Mouse (Mus musculus) stomach, embryonic 14.5 days (tissue): ENCODE measurements around the gene Gm37240. TPM values are rescaled to one million over a fixed set of nuclear protein-coding genes. Genes with fewer than 3 reads are reported as not detected.
A peak's percentile ranks its signal among the peaks of the same experiment; 100 is the strongest.
"Not testable (repeated sequence)": the region's sequence is repeated elsewhere in the genome, so short reads cannot be mapped to it uniquely, and the experiment has no call there.

Source experiments
- ATAC-seq: fragments of 200-750 bp; cut with Nextera tagmentation; 2 replicates; pipeline ENCODE4 v1.8.0; 2017; ENCODE audit warnings: low read depth, moderate TSS enrichment; ENCODE audit not compliant: insufficient number of reproducible peaks, insufficient read depth, low FRiP score
- H3K27ac ChIP-seq: fragments of 300-500 bp; sonication (generic); 2 replicates; pipeline ENCODE4 v1.5.1; 2014; ENCODE audit warnings: mild to moderate bottlenecking, low read length, moderate library complexity, mixed read lengths
- H3K27me3 ChIP-seq: fragments of 300-500 bp; sonication (generic); 2 replicates; pipeline ENCODE4 v1.6.1; 2014; ENCODE audit warnings: low read length, control low read depth, mixed read lengths; ENCODE audit not compliant: control insufficient read depth, insufficient read depth
- H3K36me3 ChIP-seq: fragments of 300-500 bp; sonication (generic); 2 replicates; pipeline ENCODE4 v1.6.1; 2014; ENCODE audit warnings: mild to moderate bottlenecking, control low read depth, low read length, moderate library complexity, mixed read lengths; ENCODE audit not compliant: control insufficient read depth, insufficient read depth
- H3K4me1 ChIP-seq: fragments of 300-500 bp; sonication (generic); 2 replicates; pipeline ENCODE4 v1.6.1; 2014; ENCODE audit warnings: low read length, control low read depth, mixed read lengths; ENCODE audit not compliant: control insufficient read depth, insufficient read depth
- H3K4me2 ChIP-seq: fragments of 300-500 bp; sonication (generic); replicated peaks from 2 replicates; pipeline ENCODE4 v1.6.1; 2014; ENCODE audit warnings: low read depth, low read length, control low read depth
- H3K4me3 ChIP-seq: fragments of 300-500 bp; sonication (generic); 2 replicates; pipeline ENCODE4 v1.5.1; 2014; ENCODE audit warnings: low read depth, low read length, control low read depth
- H3K9ac ChIP-seq: fragments of 300-500 bp; sonication (generic); replicated peaks from 2 replicates; pipeline ENCODE4 v1.6.1; 2014; ENCODE audit warnings: low read depth, mild to moderate bottlenecking, control low read depth, low read length, moderate library complexity, mixed read lengths
- H3K9me3 ChIP-seq: fragments of 300-500 bp; sonication (generic); 2 replicates; pipeline ENCODE4 v1.6.1; 2016; ENCODE audit warnings: low read depth, low read length, control low read depth; ENCODE audit not compliant: control insufficient read depth
- WGBS: fragments of 180-500 bp; shearing (Covaris S2); extraction: QIAGEN DNeasy Blood & Tissue Kit; methylation state at CpG from one replicate; pipeline ENCODE4 v1.1.7; 2014; 5-methylcytosine and 5-hydroxymethylcytosine counted together
- polyA plus RNA-seq: library from polyadenylated mRNA; unstranded; fragments of >200 nt; fragmentation: Nextera tagmentation; extraction: Ambion mirVana; gene quantifications from 2 replicates; pipeline ENCODE4 v1.2.1, GENCODE M21; 2014

Gm37240 gene
- polyA plus RNA-seq, 1 experiment from 2014 or later, result 9.6 TPM

DNA sequence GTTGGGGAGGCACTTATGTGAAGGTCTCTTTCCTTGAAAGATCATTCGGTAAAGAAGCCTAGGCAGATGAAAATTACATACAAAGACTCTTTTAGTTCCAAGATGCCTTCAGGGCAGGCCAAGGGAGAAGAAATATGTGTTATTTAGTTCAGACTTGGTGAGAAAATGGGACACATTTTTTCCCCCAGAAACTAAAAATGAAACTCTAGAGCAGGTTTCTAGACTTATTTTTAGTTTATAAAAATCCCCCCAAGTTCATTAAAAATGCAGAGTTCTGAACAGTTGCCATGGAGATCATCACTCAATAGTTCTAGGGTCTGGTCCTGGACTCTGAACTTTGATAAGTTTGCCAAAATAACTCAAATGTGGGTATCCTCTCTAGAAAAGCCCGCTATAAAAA lies 1226.9 kb downstream of the Gm37240 start:
- Histone ChIP-seq H3K4me3 (no peak overlapping the region), H3K27me3 (no peaks in the 10 kb centered on the region), H3K9me3 (no peaks in the 10 kb centered on the region), H3K27ac (no peak overlapping the region), H3K36me3 (no peaks in the 10 kb centered on the region), H3K4me2 (no peak overlapping the region), H3K9ac (no peak overlapping the region), H3K4me1 (peaks cover 3% of the 10 kb centered on the region; the same call in 1 of the 2 replicates)
- ATAC-seq, result no peak
- 80% methylated on average over 2 of the region's 2 CpGs for WGBS

DNA sequence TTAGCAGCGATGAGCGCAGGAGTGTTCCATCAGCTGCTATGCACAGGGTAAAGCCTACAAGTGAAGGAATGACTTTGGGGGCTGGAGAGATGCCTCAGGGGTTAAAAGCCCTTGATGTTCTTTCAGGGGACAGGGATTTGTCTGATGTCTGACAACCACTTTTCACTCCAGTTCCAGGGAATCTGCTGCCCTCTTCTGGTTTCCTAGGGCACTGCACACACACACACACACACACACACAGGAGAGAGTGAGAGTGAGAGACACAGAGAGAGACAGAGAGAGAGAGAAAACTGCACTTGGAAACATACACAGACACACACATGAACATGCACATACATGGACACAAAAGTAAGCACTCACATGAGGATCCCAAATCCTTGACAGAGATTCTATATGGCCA lies 1228.4 kb downstream of the Gm37240 start:
- WGBS, result 98% methylated on average over 2 of the region's 2 CpGs
- H3K9ac ChIP-seq, result no peak overlapping the region
- H3K9me3 ChIP-seq, result no peaks in the 10 kb centered on the region
- H3K4me1 ChIP-seq, result peaks cover 19% of the 10 kb centered on the region; the same call in 1 of the 2 replicates
- H3K4me2 ChIP-seq, result no peak overlapping the region
- no peaks in the 10 kb centered on the region for H3K27me3 ChIP-seq
- no peak for ATAC-seq
- H3K27ac ChIP-seq, result no peak overlapping the region
- no peaks in the 10 kb centered on the region for H3K36me3 ChIP-seq
- no peak overlapping the region for H3K4me3 ChIP-seq

DNA sequence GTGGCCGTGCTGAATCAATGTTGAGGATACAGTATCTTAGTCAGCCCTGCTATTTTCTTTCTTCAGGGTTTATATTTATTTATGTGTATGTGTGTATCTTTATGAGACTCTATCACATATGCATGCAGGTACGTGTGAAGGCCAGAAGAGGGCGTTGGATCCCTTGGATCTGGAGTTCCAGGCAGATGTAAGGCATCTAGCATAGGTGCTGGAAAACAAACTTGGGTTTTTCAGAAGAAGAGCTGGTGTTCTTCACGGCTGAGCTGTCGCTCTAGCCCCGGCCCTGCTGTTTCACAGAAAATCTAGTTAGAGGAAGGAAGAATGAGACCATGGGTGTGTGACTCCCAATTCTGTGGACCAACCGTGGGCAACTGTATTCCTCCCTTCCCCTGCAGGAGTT lies 1229.3 kb downstream of the Gm37240 start:
- no peak overlapping the region for H3K9ac ChIP-seq
- no peak overlapping the region for H3K4me3 ChIP-seq
- no peaks in the 10 kb centered on the region for H3K36me3 ChIP-seq
- no peak overlapping the region for H3K4me2 ChIP-seq
- H3K27me3 ChIP-seq, result no peaks in the 10 kb centered on the region
- peaks cover 20% of the 10 kb centered on the region; the same call in 1 of the 2 replicates for H3K4me1 ChIP-seq
- no peak for ATAC-seq
- no peaks in the 10 kb centered on the region for H3K9me3 ChIP-seq
- WGBS, result 87% methylated on average over 7 of the region's 7 CpGs
- no peak overlapping the region for H3K27ac ChIP-seq

DNA sequence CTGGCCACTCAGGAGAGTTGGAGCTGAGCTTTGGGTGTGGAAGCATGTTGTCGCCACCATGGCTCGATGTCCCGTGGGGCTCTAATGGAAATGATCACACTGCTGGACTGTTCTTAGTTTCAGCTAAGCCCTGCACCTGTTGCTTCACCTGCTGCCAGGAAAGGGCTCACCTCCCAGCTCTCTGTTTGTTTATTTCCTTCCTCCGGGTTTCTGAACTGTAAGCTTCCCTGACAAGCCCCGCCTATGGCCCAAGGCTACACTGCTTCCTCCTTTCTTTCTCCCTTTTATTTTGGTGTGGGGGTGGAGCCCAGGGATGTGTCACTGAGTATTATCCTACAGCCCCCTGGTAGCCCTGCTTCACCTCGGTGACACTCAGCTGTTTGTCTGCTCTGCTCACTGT lies 1230.1 kb downstream of the Gm37240 start:
- ATAC-seq, result peak; percentile 8; the same call in 1 of the 2 replicates
- no peak overlapping the region for H3K4me3 ChIP-seq
- H3K27me3 ChIP-seq, result no peaks in the 10 kb centered on the region
- peaks cover 20% of the 10 kb centered on the region; the same call in 1 of the 2 replicates for H3K4me1 ChIP-seq
- no peaks in the 10 kb centered on the region for H3K36me3 ChIP-seq
- peak overlapping the region; percentile 11; the same call in 1 of the 2 replicates for H3K27ac ChIP-seq
- no peak overlapping the region for H3K4me2 ChIP-seq
- no peaks in the 10 kb centered on the region for H3K9me3 ChIP-seq
- 59% methylated on average over 6 of the region's 6 CpGs for WGBS
- H3K9ac ChIP-seq, result no peak overlapping the region

DNA sequence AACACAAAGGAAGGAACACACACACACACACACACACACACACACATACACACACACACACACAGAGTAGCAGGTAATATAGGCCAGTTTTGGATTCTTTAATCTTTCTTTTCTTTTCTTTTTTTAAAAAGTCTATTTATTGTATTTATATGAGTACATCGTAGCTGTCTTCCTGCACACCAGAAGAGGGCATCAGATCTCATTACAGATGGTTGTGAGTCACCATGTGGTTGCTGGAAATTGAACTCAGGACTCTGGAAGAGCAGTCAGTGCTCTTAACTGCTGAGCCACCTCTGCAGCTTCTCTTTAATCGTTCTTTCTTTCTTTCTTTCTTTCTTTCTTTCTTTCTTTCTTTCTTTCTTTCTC lies 1231.5 kb downstream of the Gm37240 start:
- not testable (repeated sequence) for H3K9ac ChIP-seq, H3K36me3 ChIP-seq, H3K27me3 ChIP-seq, H3K9me3 ChIP-seq, H3K4me3 ChIP-seq, H3K4me2 ChIP-seq, ATAC-seq, H3K27ac ChIP-seq
- peaks cover 20% of the 10 kb centered on the region; the same call in 1 of the 2 replicates for H3K4me1 ChIP-seq
- WGBS, result 84% methylated on average over 2 of the region's 2 CpGs

DNA sequence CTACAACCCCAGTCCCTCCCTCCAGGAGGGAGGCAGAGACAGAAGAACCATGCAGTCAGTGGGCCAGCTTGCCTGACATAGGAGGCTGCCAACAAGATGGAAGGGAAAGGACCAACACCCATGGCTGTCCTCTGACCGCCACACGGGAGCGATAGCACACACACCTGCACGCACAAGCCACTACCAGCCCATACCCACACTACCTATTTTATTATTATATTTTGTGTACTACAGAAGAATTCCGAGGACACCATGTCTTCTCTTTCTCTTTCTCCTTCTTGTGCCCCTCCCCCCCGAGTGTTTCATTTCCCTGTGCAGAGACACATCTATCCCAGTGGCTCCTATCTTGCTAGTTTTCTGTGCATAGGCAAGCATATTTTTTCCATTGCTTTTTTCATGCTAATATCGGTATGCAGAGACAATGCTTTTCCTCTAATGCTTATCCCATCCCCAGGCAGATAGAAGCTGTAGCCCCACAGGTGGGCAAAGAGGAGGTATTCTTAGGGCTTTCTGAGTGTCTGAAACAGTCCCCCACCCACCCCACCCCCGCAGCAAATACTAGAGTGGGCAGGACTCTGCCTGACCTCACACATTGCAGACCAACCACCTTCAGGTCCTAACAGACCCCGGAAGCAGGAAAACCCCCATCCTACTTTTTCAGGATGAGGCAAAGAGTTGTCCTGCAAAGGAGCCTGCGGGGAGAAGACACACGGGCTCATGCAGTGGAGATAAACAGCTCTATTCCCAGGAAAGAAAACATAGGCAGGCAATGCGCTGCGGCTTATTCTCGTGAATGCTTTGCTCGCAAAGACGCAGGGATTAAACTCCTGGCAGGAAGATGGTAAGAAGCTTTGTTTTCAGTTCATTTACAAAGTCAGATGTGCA lies 1232.2 kb downstream of the Gm37240 start:
- peak overlapping the region; percentile 61; the same call in 1 of the 2 replicates for H3K27ac ChIP-seq
- peak overlapping the region; percentile 40 for H3K4me2 ChIP-seq
- 27% methylated on average over 16 of the region's 16 CpGs for WGBS
- ATAC-seq, result peak; percentile 46; the same call in 1 of the 2 replicates
- no peak overlapping the region for H3K4me3 ChIP-seq
- no peak overlapping the region for H3K9ac ChIP-seq
- peaks cover 20% of the 10 kb centered on the region; the same call in 1 of the 2 replicates for H3K4me1 ChIP-seq
- H3K36me3 ChIP-seq, result no peaks in the 10 kb centered on the region
- H3K9me3 ChIP-seq, result no peaks in the 10 kb centered on the region
- no peaks in the 10 kb centered on the region for H3K27me3 ChIP-seq

DNA sequence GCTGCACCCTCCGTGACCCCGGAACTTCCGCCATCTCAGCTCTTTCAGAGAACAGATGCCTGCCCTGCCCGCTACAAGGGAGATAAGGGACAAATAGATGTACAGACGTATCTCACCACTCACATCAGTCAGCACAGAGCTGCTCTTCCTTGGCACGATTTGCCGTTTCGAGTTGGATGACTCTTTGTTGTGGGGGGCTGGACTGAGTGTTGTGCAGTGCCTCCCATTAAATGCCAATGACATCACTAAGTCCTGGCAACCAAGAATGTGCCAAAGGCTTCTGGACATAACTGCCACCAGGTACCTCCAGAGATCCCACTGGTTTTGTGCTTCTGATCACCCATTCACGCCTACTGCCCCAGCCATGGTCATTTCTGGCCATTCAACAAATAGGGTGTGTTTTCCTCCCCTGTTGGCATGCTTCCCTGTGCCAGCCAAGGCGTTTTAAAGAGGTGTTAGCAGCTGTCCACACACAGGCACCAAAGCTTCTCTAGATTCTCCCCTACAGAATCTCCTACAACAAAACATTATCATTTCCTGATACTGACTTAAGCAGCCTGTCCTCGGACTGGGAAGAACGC lies 1233.0 kb downstream of the Gm37240 start:
- peak; percentile 54; the same call in 1 of the 2 replicates for ATAC-seq

DNA sequence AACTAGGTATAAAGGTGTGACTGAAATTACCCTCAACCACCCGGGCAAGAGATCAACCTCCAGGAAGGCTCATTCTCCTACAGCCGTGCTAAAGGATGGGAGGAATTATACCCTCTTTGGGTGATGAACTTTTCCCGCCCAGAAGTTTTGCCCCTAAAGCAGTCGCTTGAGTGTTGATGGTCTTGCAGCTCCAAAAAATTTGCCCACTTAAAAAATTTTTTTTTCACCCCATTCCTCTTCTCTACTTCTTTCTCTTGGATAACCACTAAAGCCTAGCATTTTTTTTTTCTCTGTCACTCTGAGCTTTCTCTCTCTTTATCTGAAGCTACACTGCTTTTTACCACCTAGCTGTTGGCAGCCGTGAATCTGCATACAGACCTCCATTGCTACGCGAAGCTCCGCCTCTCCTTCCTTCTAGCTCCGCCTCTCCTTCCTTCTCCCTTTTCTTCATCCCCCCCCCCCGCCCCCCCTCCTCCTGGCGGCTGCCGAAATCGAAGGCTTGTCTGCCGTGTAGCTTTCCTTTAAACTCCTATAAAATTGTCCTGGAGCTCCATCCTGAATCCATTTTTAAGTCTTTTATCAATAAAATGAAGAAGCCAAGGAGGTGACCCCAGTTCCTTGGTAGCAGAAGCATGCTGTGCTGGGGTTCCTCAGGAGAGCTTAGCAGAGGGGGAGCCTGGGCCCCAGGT lies 1233.6 kb downstream of the Gm37240 start:
- peak overlapping the region; percentile 16; the same call in 1 of the 2 replicates for H3K4me3 ChIP-seq
- no peak overlapping the region for H3K27ac ChIP-seq
- ATAC-seq, result no peak
- H3K4me2 ChIP-seq, result peak overlapping the region; percentile 40
- H3K36me3 ChIP-seq, result no peaks in the 10 kb centered on the region
- 16% methylated on average over 14 of the region's 14 CpGs for WGBS
- H3K9ac ChIP-seq, result no peak overlapping the region
- peaks cover 20% of the 10 kb centered on the region; the same call in 1 of the 2 replicates for H3K4me1 ChIP-seq
- H3K9me3 ChIP-seq, result no peaks in the 10 kb centered on the region
- H3K27me3 ChIP-seq, result no peaks in the 10 kb centered on the region

More for the DNA sequence above, 1233.0 kb downstream of the Gm37240 start:
- H3K9me3 ChIP-seq, result no peaks in the 10 kb centered on the region
- no peaks in the 10 kb centered on the region for H3K27me3 ChIP-seq
- no peaks in the 10 kb centered on the region for H3K36me3 ChIP-seq
- WGBS, result 14% methylated on average over 12 of the region's 12 CpGs
- peak overlapping the region; percentile 40 for H3K4me2 ChIP-seq
- H3K4me3 ChIP-seq, result peak overlapping the region; percentile 16; the same call in 1 of the 2 replicates
- H3K27ac ChIP-seq, result peak overlapping the region; percentile 61; the same call in 1 of the 2 replicates
- no peak overlapping the region for H3K9ac ChIP-seq
- peaks cover 20% of the 10 kb centered on the region; the same call in 1 of the 2 replicates for H3K4me1 ChIP-seq
